Mouse (Mus musculus) thymus, postnatal 36 days (tissue): ENCODE results near the gene Slc31a2.

ENCODE experiments used
- DNase-seq, 2 experiments: peaks; one replicate each; pipeline ENCODE4 v3.0.0; 2022; ENCODE audit warnings: mixed read lengths in 2 of 2

The Slc31a2 gene

DNA sequence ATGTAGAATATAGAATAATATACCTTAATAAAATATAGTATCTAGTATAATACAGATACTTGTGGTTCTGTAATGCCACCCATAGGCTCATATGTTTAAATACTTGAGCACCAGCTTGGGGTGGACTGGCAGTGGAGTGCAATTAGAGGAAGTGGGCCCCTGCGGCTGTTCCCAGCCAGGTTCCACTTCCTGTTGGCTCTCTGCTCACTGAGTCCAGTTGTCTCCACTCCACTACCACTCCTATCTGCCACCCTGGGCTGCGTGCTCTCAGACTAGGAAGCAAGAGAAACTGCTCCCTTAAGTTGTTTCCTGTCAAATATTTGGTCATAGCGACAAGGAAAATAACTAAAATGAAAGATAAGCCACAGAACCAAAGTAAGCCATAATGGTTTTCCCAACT, 60.3 kb downstream of the Slc31a2 start:
- no peak for DNase-seq

DNA sequence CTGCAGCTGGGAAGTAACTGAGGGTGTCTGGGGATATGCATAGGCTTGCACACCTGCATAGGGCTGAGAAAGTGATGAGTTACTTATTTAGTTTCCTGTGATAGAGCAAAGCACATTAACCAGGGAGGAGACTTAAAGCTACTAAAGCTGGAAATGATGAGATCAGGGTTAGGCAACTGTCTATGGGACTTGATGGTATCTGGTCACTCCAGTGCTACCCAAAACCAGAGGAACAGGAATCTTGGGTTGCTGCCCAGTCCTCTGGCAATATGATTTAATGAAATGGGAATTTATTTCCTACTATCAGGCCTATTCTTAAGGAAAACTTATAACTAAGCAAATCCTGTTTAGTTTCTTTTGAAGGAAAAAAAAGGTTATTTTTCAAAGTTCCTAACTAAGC, 63.7 kb downstream of the Slc31a2 start:
- DNase-seq: no peak

- no peak for DNase-seq
Observed at GRCm38 (mm10) chr4:62328941-62329660, 66.7 kb downstream of the Slc31a2 start.

- DNase-seq: no peak
Observed at GRCm38 (mm10) chr4:62331977-62332376, 69.6 kb downstream of the Slc31a2 start.

GRCm38 (mm10) chr4:62338536-62338935, 76.2 kb downstream of the Slc31a2 start:
- no peak for DNase-seq

DNA sequence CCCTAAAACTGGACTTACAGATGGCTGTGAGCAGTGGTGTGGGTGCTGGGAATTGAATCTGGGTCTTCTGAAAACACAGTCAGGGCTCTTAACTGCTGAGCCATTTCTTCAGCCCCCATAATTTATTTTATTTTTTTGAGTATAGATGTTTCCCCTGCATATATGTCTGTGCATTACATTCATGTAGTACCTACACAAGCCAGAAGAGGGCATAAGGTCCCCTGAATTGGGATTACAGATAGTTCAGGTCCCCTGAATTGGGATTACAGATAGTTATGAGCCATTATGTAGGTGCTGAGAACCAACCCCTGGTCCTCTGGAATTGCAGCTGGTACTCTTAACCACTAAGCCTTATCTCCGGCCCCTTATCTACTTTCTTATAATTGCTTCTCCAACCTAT, 81.6 kb downstream of the Slc31a2 start:
- DNase-seq: no peak

DNA sequence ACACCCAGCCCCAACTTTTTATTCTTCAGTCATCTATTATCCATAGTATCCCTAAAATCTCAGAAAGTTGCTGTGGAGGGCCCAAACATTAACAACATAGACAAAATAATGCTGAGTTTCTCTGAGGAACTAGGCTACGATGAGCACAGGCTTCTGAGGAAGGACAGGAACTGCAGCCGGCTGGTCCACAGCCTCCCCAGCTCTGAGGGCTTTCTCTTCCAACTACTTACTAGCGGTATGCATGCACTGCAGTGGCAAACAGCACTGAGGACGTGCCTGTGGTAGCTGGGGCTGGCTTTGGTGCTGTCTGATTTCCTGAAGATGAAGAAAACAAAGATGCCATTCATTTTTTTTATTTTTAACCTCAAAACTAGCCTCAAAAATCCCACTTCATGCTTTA, 83.5 kb downstream of the Slc31a2 start:
- DNase-seq: no peak

- no peak for DNase-seq
Observed at GRCm38 (mm10) chr4:62347605-62348328, 85.4 kb downstream of the Slc31a2 start.
